7 mouse cellular contexts compared by ENCODE assay signal in the genomic region with DNA sequence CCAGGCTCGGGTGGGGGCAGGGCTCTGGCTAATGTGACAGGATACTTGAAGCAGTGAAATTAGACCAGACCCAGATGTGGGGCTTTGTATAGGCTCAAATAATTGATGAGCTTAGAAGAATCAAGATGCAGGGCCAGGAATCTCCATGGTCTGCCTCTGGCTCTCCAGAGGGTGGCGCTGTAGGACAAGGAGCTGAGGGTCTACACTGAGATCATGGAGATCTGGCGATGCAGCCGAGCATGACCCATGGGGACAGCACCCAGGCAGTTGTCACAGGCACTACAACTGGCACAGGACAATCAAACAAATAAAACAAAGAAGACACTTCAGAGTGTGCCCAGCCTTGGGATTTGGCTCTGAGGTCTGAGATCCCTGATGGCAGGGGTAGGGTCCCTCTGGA. TPM values are rescaled to one million over a fixed set of nuclear protein-coding genes. Genes with fewer than 3 reads are reported as not detected.
A peak's percentile ranks its signal among the peaks of the same experiment; 100 is the strongest.
DNase-seq lines count a peak whose midpoint lies in the region; TF ChIP-seq lines count a peak whose summit lies in the region.

No protein-coding gene starts in this region.

- peaks cover 95% of the 10 kb centered on the region for H3K27me3 ChIP-seq in hindbrain, embryonic 10.5 days (ENCODE audit: insufficient read depth, poor library complexity, severe bottlenecking)

- peak; percentile 55 for DNase-seq in ES-E14 (ENCODE audit: low read depth, low spot score)
- DNase-seq in adrenal gland, adult 8-10 months = peak; percentile 50
- peak; percentile 77 for DNase-seq in embryo, embryonic 11 days
- DNase-seq in hindbrain, embryonic 10.5 days (ENCODE audit: low spot score) = peak; percentile 82
- DNase-seq in layer of hippocampus, postnatal 25 days (ENCODE audit: extremely low spot score in 1 of 2, low spot score in 1 of 2) = peak; percentile 69 to 95
- peak; percentile 84 for DNase-seq in mesoderm, embryonic 11.5 days (ENCODE audit: low read depth, low spot score)
- peak; percentile 34 for DNase-seq in skeletal muscle tissue, adult 2 months (ENCODE audit: low read depth, low spot score)

- no peak overlapping the region for H3K9ac ChIP-seq in ES-E14 (ENCODE audit: insufficient read depth, low read depth, low read length, poor library complexity, severe bottlenecking)

- in situ Hi-C loops in ES-E14 (cut with MboI; ENCODE audit: low sequenced_read_pairs in 2 of 2, unreplicated experiment in 2 of 2) = loop anchor here (5.0 to 25.0 kb wide), 3 partner anchors 128 to 313 kb away; a partner anchor contains a TSS

- no peak overlapping the region for H3K4me3 ChIP-seq in ES-E14 (ENCODE audit: insufficient read depth in 1 of 2, low read depth in 1 of 2, low read length in 2 of 2, poor library complexity in 1 of 2, severe bottlenecking in 1 of 2)
- no peak overlapping the region for H3K4me3 ChIP-seq in hindbrain, embryonic 10.5 days

- no peaks in the 10 kb centered on the region for H3K9me3 ChIP-seq in ES-E14 (ENCODE audit: control insufficient read depth, insufficient read depth, low read depth, low read length)
- no peaks in the 10 kb centered on the region for H3K9me3 ChIP-seq in hindbrain, embryonic 10.5 days

- H3K27ac ChIP-seq in ES-E14 (ENCODE audit: insufficient read depth, low read depth, low read length, poor library complexity, severe bottlenecking) = no peak overlapping the region
- no peak overlapping the region for H3K27ac ChIP-seq in hindbrain, embryonic 10.5 days

- H3K4me1 ChIP-seq in ES-E14 (ENCODE audit: control insufficient read depth in 2 of 2, insufficient read depth in 2 of 2, low read length in 2 of 2, poor library complexity in 1 of 2) = peaks cover 0 to 3% of the 10 kb centered on the region in 2 experiments; a peak in 1 of 4 replicates
- H3K4me1 ChIP-seq in hindbrain, embryonic 10.5 days (replicated peaks) = peaks cover 16% of the 10 kb centered on the region; the same call in 1 of the 2 replicates

- 4% methylated on average over 4 of the region's 4 CpGs for WGBS in hindbrain, embryonic 10.5 days

- no peaks in the 10 kb centered on the region for H3K36me3 ChIP-seq in ES-E14 (ENCODE audit: control insufficient read depth, insufficient read depth, low read length, poor library complexity, severe bottlenecking)
- H3K36me3 ChIP-seq in hindbrain, embryonic 10.5 days = no peaks in the 10 kb centered on the region

TF ChIP-seq in ES-E14, 5 proteins besides CTCF, POLR2A, EP300 and RAD21:
- TF ChIP-seq ZC3H11A (IDR thresholded peaks at IDR 0.05; ENCODE audit: borderline replicate concordance, low read depth, low read length) (peak; percentile 73; the same call in 1 of the 2 replicates), CHD2 (IDR thresholded peaks at IDR 0.05; ENCODE audit: low read depth, low read length) (no peak)
TF ChIP-seq in ES-E14: peak in this region for 1.

RNA-seq across cellular contexts. Expression of a gene that starts 7.4 kb away (rescaled TPM):
- 0.18 and 0.26 TPM in 2 replicates for total RNA-seq in ES-E14 (2012; rRNA removed)
- total RNA-seq in adrenal gland, adult 8-10 months (2022) = not detected
- polyA plus RNA-seq in hindbrain, embryonic 10.5 days (2016; fragmentation: Nextera tagmentation; extraction: Ambion mirVana) = 10.8 and 18.4 TPM in 2 replicates
- not detected for total RNA-seq in layer of hippocampus, postnatal 25 days (2021)

Comparison
In these comparisons a context has a peak if more than half of its experiments do, and no peak if none do; other contexts are left out.
1. DNase-seq: peak in every context shown above with its lines; median percentile 84 in mesoderm, embryonic 11.5 days; 82 in hindbrain, embryonic 10.5 days; 82 in layer of hippocampus, postnatal 25 days; 77 in embryo, embryonic 11 days; 55 in ES-E14; 50 in adrenal gland, adult 8-10 months; 34 in skeletal muscle tissue, adult 2 months.